Mouse (Mus musculus) megakaryocyte-erythroid progenitor cell, adult 5-6 weeks (primary cell): ENCODE measurements around the gene Ggact. TPM values are rescaled to one million over a fixed set of nuclear protein-coding genes. Genes with fewer than 3 reads are reported as not detected.

Experiments
- ATAC-seq: replicated peaks from 2 replicates; pipeline ENCODE4 v1.8.0; 2016; ENCODE audit warnings: mild to moderate bottlenecking, inconsistent platforms; ENCODE audit not compliant: severe bottlenecking, poor library complexity, low FRiP score, low TSS enrichment
- total RNA-seq, 2 experiments: library from RNA; stranded (forward) in 1 of 2; stranded (reverse) in 1 of 2; fragments of 200-1000, 215-1000 nt in 1 of 2; fragments of >200 nt in 1 of 2; fragmentation: Nextera tagmentation in 1 of 2; gene quantifications; 2 replicates each; pipeline ENCODE4 v1.2.3; 2014 to 2017

Gene Ggact
- total RNA-seq (2014; fragmentation: Nextera tagmentation): 15.9 and 24.0 TPM in 2 replicates
- total RNA-seq (2017): 18.0 and 31.5 TPM in 2 replicates

DNA sequence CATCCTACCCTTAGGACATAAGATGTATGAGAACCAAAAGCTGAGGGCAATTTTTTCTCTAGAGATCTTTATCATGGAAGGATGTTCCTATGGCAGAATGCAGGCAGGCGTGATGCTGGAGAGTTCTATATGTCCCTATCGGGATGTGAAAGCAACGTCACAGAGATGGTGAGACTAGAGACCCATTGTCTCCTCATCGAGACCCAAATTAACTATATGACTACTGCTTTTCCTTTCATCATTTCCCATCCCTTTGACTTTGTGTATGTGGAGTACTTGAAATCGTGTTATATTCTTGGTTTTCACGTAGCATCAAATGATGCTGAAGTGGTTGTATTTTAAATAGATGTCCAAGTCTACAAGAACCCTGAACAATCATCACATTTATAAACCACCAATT is at the start of gene Ggact:
Ggact (minus strand) TSS at position 101 of the 400 bp plus-strand sequence.
- no peak for ATAC-seq

DNA sequence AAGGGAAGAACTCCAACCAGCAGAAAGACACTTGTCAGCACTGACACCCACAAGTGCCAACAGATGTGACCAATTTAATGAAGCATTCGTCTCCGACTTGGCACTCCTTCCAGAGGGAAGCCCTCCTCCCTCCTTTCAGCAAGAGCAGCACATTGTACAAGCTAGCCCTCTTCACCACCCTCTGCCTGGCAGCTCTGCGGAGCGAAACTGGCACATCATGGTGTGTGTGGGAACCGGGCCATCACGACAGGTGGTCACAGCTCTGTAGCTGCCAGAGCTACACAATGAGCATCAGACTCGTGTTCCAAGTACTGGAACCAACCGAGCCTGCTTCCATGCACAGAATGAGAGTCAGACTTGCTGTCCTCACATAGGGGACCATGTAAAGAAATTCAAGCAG is 44.4 kb upstream of the Ggact start:
- no peak for ATAC-seq

DNA sequence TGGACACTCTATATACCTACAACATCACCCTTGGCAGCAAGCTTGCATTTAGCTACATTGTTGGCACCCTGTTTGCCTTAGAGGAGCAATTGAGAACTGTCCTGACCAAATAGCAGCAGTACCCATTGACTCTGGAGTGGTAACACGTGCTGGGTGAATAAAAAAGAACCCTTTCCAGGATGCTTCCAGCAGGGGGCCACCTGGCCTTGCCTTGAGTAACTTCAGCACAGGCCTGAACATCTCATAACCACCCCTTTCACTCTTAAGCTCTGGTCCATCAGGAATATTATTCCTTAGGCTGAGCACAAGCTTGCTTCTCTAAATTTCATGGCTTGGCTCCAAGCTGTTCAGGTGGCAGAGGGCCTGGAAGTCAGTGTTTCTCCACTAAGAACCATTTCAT is 39.8 kb upstream of the Ggact start:
- peak; percentile 81 for ATAC-seq

DNA sequence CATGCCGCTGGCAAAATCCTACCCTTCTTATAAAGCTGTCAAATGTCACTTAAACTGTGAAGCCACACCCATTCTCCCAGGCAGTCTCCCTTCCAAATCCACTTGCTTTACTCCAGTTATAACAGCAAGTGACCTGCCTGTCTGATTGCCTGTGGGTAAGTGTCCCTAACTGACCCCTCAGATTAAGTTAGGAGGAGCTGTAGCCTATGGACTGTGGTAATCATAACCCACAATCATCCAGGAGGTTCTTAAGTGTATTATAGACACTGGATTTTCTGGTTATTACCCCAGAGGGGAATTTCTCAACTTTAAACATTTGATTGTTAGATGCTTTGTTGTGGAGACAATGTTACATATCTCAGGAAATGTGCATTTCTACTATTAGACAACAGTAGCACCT is 39.0 kb upstream of the Ggact start:
- ATAC-seq: no peak

DNA sequence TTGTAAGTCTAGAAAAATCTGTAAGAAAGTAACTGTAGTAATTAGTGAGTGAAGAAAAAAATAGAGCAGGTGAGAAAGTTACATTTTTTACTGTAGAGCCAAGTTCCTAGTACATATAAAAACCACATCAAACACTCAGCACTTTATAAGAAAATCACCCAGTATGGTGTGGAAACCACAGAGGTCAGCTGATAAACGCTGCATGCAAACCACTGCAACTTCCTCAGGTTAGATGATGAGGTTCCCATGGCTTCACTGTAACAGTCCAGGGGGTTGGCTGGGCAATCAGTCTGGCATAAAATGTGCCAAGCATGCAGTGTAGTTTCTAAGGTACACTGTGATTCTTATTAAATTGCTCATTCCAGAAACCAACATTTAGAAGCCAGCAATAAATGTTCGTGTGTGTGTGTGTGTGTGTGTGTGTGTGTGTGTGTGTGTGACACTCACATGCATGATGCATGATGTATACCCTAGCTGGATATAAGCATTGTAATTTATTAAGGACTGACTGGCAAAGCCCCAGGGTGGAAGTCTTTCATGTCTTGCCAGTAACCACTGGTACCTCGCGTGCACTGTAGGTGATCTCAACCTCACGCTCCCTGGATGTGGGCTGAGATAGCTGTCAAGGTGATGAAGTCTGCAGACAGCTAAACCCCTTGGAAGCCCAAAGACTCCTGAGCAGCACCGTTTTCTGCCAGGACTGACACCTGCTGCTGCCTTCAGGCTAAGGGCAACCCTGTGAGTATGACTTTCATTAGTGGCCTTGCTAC is 38.3 kb upstream of the Ggact start:
- ATAC-seq: no peak

DNA sequence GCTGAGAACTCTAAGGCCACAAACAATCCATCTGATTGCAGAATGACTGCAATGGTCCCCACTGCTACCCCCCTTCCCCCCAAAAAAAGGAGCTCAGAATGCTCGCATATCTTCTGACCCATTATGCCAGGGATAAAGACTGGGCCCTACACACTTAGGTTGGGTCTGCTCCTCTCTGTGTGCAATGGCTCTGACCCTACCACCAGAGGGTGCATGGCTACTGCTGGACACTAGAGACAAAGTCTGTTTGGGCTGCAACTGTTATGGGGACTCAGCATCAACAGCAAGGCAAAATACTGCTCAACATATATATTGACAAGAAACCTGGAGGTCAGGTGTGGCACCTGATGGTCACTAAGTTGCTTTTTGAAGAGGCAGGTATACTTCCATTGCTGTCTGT is 37.4 kb upstream of the Ggact start:
- peak; percentile 80 for ATAC-seq

DNA sequence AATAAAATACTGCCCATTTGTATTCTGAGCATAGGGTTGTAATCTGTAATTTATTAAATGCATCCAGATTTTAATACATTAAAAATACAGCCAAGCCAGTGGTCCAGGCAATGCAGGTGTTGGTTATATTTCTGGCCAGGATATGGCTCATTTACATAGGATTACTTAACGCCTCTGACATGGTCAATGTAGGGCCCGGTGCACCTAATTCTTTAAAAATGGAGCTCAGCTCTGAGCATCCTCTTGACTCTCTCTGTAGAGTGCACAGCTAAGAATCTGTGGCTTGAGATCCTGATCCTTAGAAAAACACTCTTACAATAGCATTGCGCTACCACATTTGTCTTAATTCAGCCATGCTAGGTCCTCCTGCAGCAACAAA is 29.9 kb upstream of the Ggact start:
- no peak for ATAC-seq

DNA sequence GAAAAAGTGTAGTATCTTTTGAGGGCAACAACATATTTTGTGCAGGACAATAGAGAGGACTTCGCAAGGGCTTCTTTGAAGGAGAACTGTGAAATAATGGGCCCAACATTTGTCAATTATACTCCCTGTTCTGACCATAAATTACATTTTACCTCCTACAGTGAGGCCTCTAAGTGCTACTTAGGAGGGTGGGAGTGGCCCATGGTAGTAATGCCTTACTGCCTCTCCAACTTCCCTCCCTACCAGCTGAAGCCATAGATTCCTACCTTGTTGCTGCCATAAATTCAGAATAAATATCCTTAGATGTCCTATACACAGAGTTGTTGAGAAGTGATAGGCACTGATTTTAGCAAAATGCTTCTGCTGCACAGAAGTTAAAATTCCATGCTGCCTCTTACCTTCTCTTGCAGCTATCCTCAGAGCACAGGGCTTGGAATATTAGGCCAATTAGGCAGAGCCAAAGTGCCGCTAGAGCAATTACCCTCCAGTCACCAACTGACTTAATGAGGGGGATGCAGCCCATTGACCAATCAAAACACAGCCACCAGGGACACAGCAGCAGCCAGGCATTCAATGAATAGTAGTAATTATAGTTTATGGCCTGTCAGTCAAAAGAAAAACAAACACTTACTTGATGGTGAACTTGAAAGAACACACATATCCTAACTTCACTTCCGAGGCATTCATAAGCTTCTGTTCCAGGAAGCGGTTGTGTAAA is 29.4 kb upstream of the Ggact start:
- no peak for ATAC-seq

DNA sequence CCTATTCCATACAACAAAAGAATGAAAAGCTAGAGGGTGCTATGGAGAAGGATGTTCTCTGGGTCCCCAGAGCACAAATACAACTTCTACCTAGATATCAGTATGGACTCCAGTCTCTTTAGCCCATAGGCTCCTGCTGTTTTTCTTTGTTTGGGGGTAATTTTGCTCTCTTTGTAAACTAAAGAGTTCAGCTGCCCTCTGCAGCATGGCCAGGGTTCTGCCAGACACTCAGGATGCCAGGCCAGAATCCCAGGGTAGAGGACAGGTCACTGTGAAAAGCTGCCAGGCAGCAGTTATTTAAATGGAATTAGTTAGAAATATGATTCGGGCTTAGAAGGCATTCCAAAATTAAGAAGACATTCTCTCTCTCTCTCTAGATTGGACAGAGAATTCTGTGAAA is 22.9 kb upstream of the Ggact start:
- no peak for ATAC-seq

DNA sequence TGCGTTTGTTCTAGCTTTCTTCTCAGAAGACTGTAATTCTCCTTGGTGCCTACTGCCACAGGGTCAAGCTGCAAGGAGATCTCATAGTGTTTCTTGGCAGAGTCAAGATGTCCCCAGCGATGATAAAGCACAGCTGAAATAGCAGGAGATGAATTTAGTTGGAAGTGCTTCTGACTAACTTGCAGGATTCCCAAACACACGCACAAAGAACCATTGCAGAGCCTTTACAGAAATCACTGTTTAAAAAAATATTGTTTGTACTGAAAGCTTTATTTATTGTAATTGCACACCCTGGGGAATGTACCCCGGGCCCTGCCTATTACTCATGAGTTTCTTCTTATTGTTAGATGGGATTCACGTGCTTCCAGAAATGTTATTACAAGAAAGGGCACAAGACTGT is 6.5 kb upstream of the Ggact start:
- ATAC-seq: no peak

DNA sequence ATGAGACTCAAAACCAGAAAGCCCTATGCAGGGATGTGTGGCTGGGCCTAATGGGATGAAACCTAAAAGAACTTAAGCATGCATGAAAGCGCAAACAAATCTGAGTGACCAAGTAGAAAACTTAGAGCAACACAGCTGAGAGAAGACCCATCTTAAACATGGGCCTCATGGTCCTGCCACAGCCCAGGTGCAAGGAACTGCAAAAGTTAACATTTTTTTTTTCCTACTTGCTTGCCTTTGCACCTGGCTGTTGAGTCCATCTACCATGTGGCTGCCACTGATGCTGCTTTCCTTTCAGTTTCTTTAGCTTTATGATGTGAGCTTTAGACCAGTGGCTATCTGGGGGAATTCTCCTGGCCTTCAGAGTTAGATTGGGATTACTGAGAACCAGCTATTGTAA is 4.1 kb upstream of the Ggact start:
- ATAC-seq: no peak

DNA sequence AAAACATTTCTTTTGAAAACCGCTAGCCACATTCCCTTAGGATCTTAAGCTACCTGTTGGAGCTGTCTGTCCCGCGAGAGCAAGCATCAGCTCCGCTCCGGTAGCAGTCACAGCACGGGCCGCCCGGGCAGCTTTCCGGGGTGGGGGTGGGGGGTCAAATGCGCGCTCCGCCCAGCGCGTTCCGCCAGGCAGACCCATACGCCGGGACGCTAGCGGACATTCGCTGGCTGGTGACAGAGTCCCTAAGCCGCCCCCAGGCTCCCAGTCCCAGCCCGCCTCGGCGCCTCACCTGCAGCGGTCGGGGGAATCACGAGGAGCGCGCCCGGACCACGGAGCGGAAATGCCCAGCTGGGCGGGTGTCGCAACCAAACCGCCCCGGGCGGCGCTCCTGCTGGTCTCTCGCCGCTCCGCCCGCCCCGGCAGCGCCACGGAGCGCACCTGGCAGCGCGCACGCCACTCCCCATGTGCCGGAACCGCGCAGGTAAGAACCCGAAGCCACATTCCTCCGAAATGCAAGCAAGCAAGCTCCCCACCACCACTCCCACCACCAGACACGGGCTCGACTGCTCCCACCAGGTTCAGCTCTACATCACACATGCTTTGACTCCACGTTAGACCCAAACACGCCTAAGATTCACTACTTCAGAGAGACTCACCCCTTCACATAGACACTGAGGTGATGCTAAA is 602 bp downstream of the Ggact start:
- ATAC-seq: peak; percentile 87

DNA sequence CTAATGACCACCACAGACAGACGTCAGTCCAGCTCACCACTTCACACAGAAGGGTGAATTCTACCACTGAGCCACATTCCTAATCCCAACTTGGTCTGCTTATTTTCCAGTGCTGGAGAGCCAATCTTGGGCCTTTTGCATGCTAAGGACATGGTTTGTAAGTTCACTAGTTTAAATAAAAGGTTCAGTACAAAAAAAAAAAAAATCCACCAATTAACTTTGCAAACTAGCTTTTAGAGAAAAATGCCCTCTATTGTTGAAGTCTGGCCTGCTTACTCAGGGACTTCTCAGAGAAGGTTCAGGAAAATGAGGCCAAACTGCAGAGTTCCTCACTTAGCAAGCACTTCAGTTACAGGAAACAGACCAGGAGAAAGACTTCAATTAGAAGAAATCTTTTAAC is 1.4 kb downstream of the Ggact start:
- no peak for ATAC-seq

DNA sequence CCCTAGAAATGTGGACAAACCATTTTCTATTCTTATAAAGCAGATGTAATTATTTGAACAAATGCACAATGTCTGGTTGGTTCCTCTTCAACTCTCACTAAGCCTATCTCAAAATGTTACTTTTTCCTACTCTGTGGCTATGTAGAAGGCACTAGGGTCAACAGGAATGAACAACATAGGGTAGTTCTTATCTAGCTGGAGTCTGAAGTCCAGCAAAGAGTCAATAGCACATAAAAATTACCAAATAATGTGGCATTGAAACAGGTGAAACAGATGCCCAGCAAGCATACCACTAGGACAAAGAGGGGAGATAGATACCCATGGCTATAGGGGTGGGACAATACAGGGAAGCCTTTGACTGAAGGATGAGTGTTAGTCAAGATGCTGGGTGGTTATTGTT is 2.3 kb downstream of the Ggact start:
- no peak for ATAC-seq

DNA sequence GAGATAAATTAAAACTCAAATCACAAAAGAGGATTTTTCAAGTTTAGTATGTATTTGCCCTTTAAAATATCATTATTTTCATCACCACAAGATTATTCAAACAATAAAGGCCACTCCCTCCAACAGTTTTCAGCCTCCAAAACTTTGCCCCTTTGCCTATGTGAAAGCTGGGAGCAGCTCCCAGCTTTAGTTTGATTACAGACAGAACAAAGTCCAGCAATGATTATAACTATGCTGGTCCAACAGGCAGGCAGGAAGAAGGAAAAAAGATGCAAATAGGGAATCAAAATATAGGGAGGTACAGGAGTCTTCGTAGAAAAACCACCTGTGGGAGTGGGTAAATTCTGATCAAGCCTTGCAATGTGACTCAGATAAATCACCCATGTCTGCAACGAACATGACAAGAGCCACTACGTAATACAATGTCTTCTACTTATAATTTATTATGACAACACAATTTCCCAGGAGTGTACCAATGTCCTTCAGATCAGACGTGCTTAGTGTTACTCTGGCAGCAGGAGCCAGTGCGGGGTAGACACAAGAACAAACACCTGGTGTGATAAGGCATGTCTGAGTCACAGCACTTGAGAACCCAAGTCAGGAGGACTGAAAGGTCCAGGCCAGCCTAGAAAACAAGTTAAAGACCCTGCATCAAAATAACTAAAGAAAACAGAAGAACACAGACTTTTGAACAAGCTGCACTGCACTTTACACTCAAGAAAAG is 4.0 kb downstream of the Ggact start:
- ATAC-seq: no peak

DNA sequence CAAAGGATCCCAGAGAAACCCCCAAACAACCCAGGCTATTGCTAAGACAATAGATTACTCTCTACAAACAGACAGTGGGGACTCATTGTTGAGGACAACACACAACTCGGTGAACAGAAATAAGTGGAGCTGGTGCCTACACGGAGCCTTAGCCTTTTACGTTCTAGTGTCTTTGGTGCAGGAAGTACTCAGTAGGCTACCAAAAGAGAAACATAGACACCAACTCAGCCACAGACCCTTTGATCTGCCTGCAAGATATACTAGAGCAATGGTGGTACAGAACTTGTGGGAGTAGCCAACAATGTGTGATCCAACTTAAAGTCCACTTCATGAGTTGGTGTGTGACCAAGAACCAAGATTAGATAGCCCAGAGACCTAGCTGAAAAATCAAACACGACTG is 5.5 kb downstream of the Ggact start:
- no peak for ATAC-seq

DNA sequence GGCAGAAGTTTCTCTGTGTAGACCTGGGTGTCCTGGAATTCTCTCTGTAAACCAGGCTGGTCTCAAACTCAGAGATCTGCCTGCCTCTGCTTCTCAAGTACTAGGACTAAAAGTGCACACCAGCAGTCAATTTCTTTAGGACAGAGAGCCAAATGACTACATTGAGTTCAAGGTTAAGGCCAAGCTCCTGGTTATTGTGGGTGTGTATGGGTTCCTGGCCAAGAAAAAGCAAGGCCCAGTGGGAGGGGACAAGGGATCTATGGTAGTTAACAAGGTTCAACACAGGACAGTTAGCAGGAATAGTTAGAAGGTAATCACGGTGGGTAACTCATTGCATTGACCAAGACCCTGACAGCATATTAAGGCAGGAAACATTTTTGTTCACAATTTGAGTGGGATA is 8.6 kb downstream of the Ggact start:
- ATAC-seq: no peak

DNA sequence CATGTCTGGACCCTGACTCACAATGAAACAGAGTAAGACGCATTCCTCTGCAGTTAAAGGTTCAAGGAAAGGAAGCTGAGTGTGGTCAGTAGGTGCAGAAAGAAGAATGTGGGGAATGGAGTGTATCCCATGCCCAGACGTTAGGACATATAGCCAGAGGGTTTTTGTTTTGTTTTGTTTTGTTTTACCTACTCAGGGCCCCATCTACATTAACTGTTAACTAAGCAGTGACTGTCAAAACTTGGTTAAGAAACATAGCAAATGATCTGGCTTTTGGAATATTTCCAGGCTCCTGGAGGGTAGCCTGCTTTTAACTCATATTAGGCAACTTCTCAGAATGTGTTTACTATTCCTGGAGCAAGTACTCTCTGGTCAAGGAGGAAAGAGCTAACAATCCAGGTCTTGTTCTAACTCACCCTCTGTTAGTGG is 9.6 kb downstream of the Ggact start:
- ATAC-seq: no peak

DNA sequence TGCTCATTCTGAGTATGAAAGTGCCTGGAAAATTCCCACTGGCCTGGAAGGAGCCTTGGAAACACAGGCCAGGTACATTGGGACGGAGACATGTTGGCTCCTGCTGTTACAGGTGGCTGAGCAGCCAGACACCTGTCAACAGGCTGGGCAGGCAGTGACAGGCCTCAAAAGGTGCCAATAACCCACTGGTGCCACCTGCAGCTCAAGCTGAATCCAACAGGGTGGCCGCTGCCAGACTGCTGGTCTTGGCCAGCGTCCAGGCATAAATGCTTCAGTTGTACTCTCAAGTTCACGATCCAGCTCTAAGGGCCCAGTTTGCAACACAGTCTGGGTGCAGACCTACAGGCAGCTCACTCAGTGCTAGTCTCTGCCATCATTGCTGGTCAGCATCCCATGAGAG is 10.7 kb downstream of the Ggact start:
- ATAC-seq: peak; percentile 79

DNA sequence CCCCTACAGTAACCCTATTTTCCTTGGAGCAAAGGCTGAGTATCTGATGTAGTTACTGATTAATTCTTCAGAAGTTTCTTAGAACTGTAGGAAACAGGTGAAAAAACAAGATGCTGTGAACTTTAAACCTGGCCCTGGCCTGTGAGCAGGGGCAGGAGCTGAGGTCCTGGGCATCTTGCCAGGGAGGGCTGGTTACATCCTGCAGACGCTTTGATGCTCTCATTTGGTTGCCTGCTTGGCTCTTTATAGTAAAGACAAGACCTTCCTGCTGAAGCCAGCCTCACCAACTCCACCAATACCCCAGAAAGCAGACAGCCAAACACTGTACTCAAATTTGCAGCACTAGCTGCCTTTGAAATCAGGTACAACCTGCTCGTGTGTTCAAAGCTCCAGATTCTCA is 11.4 kb downstream of the Ggact start:
- peak; percentile 50 for ATAC-seq
